Mouse (Mus musculus) CH12.LX (cell line): ENCODE data around the gene Spata2l.

Experiments used
- MAFK ChIP-seq: IDR thresholded peaks from 2 replicates; pipeline ENCODE4 v1.6.1; 2011; ENCODE audit warnings: low read length, improper control_type of control experiment; ENCODE audit not compliant: insufficient replicate concordance
- MXI1 ChIP-seq: IDR thresholded peaks from 2 replicates; pipeline ENCODE4 v1.6.1; 2011; ENCODE audit warnings: mild to moderate bottlenecking, low read depth, low read length, improper control_type of control experiment
- NELFE ChIP-seq: IDR thresholded peaks from 2 replicates; pipeline ENCODE4 v1.6.1; 2011; ENCODE audit warnings: low read depth, low read length, improper control_type of control experiment
- POLR2A ChIP-seq: IDR thresholded peaks from 2 replicates; pipeline ENCODE4 v1.6.1; 2011; ENCODE audit warnings: low read depth, mild to moderate bottlenecking, improper control_type of control experiment, low read length
- SIN3A ChIP-seq: IDR thresholded peaks from 2 replicates; pipeline ENCODE4 v1.6.1; 2012; ENCODE audit warnings: low read length, improper control_type of control experiment, inconsistent platforms
- ZC3H11A ChIP-seq: IDR thresholded peaks from 2 replicates; pipeline ENCODE4 v1.6.1; 2012; ENCODE audit warnings: low read depth, mild to moderate bottlenecking, inconsistent platforms, low read length, improper control_type of control experiment

GRCm38 (mm10) chr8:123247748-123248147 lies 11.7 kb upstream of the Spata2l start:
- no peak for TF ChIP-seq MXI1
- TF ChIP-seq POLR2A: no peak
- no peak for TF ChIP-seq ZC3H11A
- no peak for TF ChIP-seq MAFK
- TF ChIP-seq NELFE: no peak
- TF ChIP-seq SIN3A: no peak
